Mouse (Mus musculus): ENCODE data around the gene Rab3il1.
"Not testable (repeated sequence)": the region's sequence is repeated elsewhere in the genome, so short reads cannot be mapped to it uniquely, and the experiment has no call there.

Gene Rab3il1

GRCm38 (mm10) chr19:10001206-10001969 is at the start of gene Rab3il1, which contains the start of gene Best1:
TSS of gene Rab3il1 (plus strand) at chr19:10001669.
TSS of gene Best1 (minus strand) at chr19:10001633.
- in situ Hi-C loops (cut with MboI, MseI), result loop anchor here in 1 of 2 experiments (25.0 kb wide), 1 partner anchor 864 kb away; the partner anchor contains the start of gene Asrgl1

DNA sequence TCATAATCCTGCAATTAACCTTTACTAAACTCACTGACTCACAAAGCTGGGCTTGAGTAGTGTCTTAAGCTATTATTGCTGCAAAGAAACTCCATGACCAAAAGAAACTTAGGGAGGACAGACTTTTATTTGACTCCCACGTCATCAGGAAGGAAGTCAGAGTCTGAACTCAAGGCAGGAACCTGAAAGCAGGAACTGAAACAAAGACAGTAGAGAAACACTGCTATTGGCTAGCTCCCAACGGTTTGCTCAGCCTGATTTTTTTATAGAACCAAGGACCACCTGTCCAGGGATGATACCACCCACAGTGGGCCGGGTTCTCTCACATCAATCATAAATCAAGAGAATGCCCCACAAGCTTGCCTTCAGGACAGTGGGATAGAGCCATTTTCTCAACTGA is 49.1 kb upstream of the Rab3il1 start:
- in situ Hi-C loops (cut with MboI, MseI), result no loop called here

DNA sequence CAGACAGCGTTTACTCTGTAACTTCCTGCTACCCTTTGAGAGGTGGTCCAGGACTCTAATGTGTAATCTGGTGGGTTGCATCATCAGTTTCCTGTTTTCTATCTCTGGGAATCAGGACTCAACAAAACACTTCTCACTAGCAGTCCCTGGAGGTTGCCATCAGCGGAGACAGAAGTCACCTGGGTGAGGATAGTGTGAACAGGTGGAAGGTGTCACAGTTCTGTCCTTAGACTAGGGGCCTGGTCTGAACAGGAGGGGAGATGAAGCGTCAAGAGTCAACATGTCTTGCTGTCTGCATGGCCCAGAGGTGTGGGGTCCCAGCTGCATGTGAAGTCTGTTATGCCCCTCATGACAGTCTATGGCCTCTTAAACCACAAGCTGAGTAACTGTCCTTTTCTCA is 48.6 kb upstream of the Rab3il1 start:
- in situ Hi-C loops (cut with MboI, MseI), result no loop called here

DNA sequence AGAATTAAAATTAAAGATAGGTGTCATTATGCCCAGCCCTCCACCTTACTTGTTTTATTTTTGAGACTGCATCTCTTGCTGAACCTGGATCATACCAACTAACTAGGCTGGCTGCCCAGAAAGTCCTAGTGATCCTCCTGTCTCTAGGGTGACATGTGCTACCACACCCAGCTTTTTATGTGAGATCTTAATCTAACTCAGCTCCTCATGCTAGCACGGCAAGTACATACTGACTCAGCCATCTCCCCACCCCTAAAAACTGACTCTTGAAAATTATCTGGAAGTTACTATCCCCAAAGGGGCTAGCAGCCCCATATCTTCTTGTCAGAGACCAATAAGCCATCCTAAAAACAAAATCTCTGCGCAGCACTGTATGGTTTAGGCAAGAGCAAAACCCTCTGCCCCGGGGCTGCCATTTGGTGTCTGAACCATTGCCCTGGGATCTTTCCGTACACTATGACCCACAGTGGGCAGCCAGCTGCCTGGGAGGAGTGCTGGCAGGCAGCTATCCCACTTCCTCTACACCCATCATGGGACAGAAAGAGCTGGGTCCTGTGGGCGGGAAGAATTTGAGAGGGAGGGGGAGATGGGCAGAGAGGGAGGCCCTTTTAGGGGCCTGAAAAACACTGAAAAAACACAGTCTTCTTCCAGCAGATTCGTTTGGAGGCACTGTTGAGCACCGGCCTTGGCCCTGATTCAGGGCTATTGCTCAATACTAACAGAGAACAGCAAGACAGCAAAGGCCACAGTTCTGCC is 47.2 kb upstream of the Rab3il1 start:
- in situ Hi-C loops (cut with MboI, MseI), result no loop called here

- in situ Hi-C loops (cut with MboI, MseI), result no loop called here
Observed at GRCm38 (mm10) chr19:9954811-9955202, 46.7 kb upstream of the Rab3il1 start.

GRCm38 (mm10) chr19:9955438-9955837 is 46.0 kb upstream of the Rab3il1 start:
- in situ Hi-C loops (cut with MboI, MseI), result no loop called here

- in situ Hi-C loops (cut with MboI, MseI), result no loop called here
Observed at GRCm38 (mm10) chr19:9956624-9957388, 44.7 kb upstream of the Rab3il1 start.

DNA sequence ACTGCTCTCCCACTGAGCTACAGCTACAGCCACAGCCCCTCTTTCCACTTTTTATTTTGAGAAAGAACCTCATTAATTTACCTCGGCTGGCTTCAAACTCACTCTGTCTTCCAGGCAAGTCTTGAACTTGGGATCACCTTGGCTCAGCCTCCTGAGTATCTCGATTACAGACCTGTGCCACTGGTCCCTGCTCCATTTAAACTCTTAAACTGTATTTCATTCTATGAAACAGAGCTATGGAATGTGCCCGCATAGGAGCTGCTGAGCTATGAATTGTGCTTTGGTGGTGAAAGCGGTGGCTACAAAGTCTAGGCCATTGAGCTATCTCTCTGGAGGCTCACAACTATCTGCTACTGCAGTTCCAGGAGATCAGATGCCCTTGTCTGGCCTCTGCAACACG is 43.5 kb upstream of the Rab3il1 start:
- in situ Hi-C loops (cut with MboI, MseI), result no loop called here

- in situ Hi-C loops (cut with MboI, MseI), result no loop called here
Observed at GRCm38 (mm10) chr19:9960769-9961168, 40.7 kb upstream of the Rab3il1 start.

- in situ Hi-C loops (cut with MboI, MseI), result no loop called here
Observed at GRCm38 (mm10) chr19:9964205-9964916, 37.1 kb upstream of the Rab3il1 start.

- in situ Hi-C loops (cut with MboI, MseI), result no loop called here
Observed at GRCm38 (mm10) chr19:9966096-9966867, 35.2 kb upstream of the Rab3il1 start.

GRCm38 (mm10) chr19:9968081-9968787 is 33.2 kb upstream of the Rab3il1 start:
- in situ Hi-C loops (cut with MboI, MseI), result no loop called here

- in situ Hi-C loops (cut with MboI, MseI), result not testable (repeated sequence)
Observed at GRCm38 (mm10) chr19:9974853-9975252, 26.6 kb upstream of the Rab3il1 start.

GRCm38 (mm10) chr19:9977085-9977484 is 24.4 kb upstream of the Rab3il1 start:
- in situ Hi-C loops (cut with MboI, MseI), result no loop called here

- in situ Hi-C loops (cut with MboI, MseI), result no loop called here
Observed at GRCm38 (mm10) chr19:9978431-9978951, 23.0 kb upstream of the Rab3il1 start.

GRCm38 (mm10) chr19:9979156-9979555 is 22.3 kb upstream of the Rab3il1 start:
- in situ Hi-C loops (cut with MboI, MseI), result no loop called here

GRCm38 (mm10) chr19:9980258-9980657 is 21.2 kb upstream of the Rab3il1 start, which contains the start of gene Fth1:
TSS of gene Fth1 (plus strand) at chr19:9980598.
- in situ Hi-C loops (cut with MboI, MseI), result loop anchor here in 1 of 2 experiments (10.0 kb wide), 2 partner anchors 1185 to 1265 kb away; partner anchors contain the start of gene Polr2g

DNA sequence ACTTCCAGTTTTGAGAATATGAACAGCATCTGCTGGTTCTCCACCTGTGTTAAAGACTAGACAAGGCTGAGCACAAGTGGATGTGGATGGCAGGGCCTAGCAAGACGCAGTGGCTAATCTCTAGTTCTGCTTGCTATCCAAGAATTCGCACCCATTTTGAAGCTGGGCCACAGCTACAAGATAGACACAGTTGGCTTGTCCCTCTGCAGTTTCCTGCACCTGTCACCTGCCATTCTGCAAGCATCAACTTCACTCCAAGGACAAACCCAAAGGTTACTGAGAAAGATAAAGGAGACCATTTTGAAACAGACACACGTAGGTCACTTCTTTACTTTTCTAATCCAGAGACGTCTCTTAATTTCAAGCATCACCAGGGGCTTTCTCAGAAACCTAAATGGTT is 19.8 kb upstream of the Rab3il1 start:
- in situ Hi-C loops (cut with MboI, MseI), result loop anchor here in 1 of 2 experiments (10.0 kb wide), 2 partner anchors 1187 to 1267 kb away; partner anchors contain the start of gene Polr2g

DNA sequence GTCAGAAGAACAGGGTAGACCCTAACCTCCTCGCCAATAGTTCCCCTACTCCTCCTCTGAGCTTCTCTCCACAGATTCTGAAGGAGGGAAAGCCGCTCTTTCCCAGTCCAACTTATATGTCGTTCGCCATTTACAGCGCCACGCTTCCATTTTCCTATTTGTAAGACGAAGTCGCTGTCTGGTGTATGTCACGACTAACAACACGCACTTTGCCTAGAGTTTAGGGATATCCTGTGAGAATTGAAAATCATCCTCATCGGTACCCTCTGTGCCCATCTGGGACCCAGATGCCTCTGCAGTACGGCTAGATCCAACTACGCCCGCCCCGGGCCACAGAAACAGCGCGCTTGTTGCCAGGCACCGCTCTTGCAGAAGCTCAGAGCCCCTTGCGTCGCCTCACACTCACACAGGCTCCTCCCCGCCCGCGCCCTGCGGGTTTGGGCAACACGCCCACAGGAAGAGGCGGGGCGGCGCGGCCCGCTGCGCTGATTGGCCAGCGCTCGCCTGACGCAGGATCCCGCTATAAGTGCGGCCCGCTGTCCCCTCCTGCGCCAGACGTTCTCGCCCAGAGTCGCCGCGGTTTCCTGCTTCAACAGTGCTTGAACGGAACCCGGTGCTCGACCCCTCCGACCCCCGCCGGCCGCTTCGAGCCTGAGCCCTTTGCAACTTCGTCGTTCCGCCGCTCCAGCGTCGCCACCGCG is 19.2 kb upstream of the Rab3il1 start:
- in situ Hi-C loops (cut with MboI, MseI), result loop anchor here in 1 of 2 experiments (10.0 kb wide), 2 partner anchors 1188 to 1268 kb away; partner anchors contain the start of gene Polr2g
